Mouse (Mus musculus) midbrain, embryonic 14.5 days (tissue): ENCODE data around the gene Cog4. TPM values are rescaled to one million over a fixed set of nuclear protein-coding genes. Genes with fewer than 3 reads are reported as not detected.
A peak's percentile ranks its signal among the peaks of the same experiment; 100 is the strongest.
"Not testable (repeated sequence)": the region's sequence is repeated elsewhere in the genome, so short reads cannot be mapped to it uniquely, and the experiment has no call there.

ENCODE experiments used
- ATAC-seq: fragments of 200-750 bp; cut with Nextera tagmentation; 2 replicates; pipeline ENCODE4 v1.8.0; 2017; ENCODE audit warnings: moderate number of reproducible peaks, moderate library complexity; ENCODE audit not compliant: low FRiP score, low TSS enrichment
- DNase-seq: peaks from one replicate; pipeline ENCODE4 v3.0.0-alpha.2; 2015
- H3K27ac ChIP-seq: fragments of 300-500 bp; sonication (generic); replicated peaks from 2 replicates; pipeline ENCODE4 v1.5.1; 2014; ENCODE audit warnings: mild to moderate bottlenecking, low read depth, low read length, moderate library complexity
- H3K27me3 ChIP-seq: fragments of 300-500 bp; sonication (generic); 2 replicates; pipeline ENCODE4 v1.6.1; 2014; ENCODE audit warnings: low read length, control low read depth, mixed read lengths; ENCODE audit not compliant: control insufficient read depth, insufficient read depth
- H3K36me3 ChIP-seq: fragments of 300-500 bp; sonication (generic); 2 replicates; pipeline ENCODE4 v1.6.1; 2014; ENCODE audit warnings: low read length, control low read depth; ENCODE audit not compliant: control insufficient read depth, insufficient read depth
- H3K4me1 ChIP-seq: fragments of 300-500 bp; sonication (generic); 2 replicates; pipeline ENCODE4 v1.6.1; 2014; ENCODE audit warnings: mild to moderate bottlenecking, antibody characterized with exemption, low read length, control low read depth; ENCODE audit not compliant: control insufficient read depth, insufficient read depth
- H3K4me2 ChIP-seq: fragments of 300-500 bp; sonication (generic); 2 replicates; pipeline ENCODE4 v1.6.1; 2014; ENCODE audit warnings: mild to moderate bottlenecking, low read length, moderate library complexity
- H3K4me3 ChIP-seq: fragments of 300-500 bp; sonication (generic); replicated peaks from 2 replicates; pipeline ENCODE4 v1.5.1; 2014; ENCODE audit warnings: low read depth, low read length
- H3K9ac ChIP-seq: fragments of 300-500 bp; sonication (generic); replicated peaks from 2 replicates; pipeline ENCODE4 v1.6.1; 2014; ENCODE audit warnings: mild to moderate bottlenecking, low read length, moderate library complexity
- H3K9me3 ChIP-seq: fragments of 300-500 bp; sonication (generic); 2 replicates; pipeline ENCODE4 v1.6.1; 2016; ENCODE audit warnings: low read length, control low read depth, mixed read lengths; ENCODE audit not compliant: control insufficient read depth
- WGBS: fragments of 180-500 bp; shearing (Covaris S2); extraction: QIAGEN DNeasy Blood & Tissue Kit; methylation state at CpG from one replicate; pipeline ENCODE4 v1.1.7; 2014; 5-methylcytosine and 5-hydroxymethylcytosine counted together
- polyA plus RNA-seq: library from polyadenylated mRNA; unstranded; fragments of >200 nt; fragmentation: Nextera tagmentation; extraction: Ambion mirVana; gene quantifications from 2 replicates; pipeline ENCODE4 v1.2.1, GENCODE M21; 2014

Cog4 gene
- polyA plus RNA-seq, 1 experiment from 2014 or later: 70.0 TPM

DNA sequence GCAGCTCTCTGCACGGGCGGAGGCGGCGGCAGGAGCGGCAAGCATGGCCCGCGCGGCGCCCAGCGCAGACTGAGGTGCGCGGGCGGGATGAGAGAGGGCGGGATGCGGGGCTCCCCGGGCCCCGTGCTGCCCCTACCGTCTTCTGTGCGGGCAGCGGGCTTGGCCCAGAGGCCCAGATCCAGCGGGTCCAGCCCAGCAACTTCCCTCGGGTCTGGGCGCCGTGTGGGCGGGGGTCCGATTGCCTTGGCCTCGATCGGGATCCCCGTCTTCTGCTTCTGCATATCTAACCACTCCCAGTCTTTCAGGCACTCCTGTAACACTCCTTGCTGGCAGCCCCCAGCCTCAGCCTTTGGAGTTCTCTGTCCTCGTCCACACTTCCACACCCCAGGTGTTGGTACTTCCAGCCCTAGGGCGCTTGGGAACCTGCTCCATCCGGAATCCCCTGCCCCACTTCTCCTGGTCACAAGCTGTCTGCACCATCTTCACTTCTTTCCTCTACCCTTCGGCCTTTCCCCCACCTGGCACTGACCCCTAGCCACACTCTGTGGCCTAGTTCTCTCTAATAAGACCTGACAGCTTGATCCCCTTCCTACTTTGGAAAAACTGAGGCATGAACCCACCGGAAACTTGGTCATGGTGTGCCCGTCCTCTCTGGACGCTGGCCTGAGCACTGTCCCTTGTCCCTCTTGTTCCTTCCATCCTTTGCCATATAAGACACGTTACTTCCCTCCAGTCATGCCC lies 73.8 kb downstream of the Cog4 start:
- ATAC-seq (peak; percentile 80; the same call in 1 of the 2 replicates), DNase-seq (no peak)
- Histone ChIP-seq H3K4me3 (peak overlapping the region; percentile 81), H3K4me2 (peak overlapping the region; percentile 85), H3K9me3 (no peaks in the 10 kb centered on the region), H3K36me3 (no peaks in the 10 kb centered on the region), H3K9ac (peak overlapping the region; percentile 90), H3K27ac (peak overlapping the region; percentile 83), H3K4me1 (peaks cover 16% of the 10 kb centered on the region), H3K27me3 (no peaks in the 10 kb centered on the region)
- 2% methylated on average over 32 of the region's 37 CpGs for WGBS

DNA sequence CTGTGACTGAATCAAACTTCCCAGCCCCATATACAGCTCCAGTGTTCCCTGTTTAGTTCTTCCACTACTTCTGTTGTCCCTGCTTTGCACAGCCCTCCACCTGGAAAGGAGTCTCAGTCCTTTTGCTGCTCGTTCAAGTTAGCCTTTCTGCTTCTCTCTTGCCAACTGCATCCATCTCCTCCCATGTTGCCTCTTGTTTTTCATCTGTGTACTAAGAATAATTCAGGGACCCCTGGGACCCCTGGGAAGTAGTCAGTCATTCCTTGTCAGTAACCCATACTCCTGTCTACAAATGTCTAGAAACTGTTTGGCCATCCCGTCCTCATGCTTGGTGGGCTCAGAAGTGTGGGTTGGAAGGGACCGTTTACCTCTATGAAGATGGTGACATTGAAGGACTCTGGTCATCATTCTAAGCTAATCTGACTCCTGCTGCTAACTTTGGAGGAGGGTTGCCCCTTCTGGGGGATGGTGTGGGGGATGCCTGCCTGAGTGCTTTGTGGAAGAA lies 74.4 kb downstream of the Cog4 start:
- ATAC-seq (no peak), DNase-seq (no peak)
- H3K27ac ChIP-seq: no peak overlapping the region
- peak overlapping the region; percentile 85 for H3K4me2 ChIP-seq
- peaks cover 16% of the 10 kb centered on the region for H3K4me1 ChIP-seq
- 28% methylated on average over 3 of the region's 3 CpGs for WGBS
- H3K27me3 ChIP-seq: no peaks in the 10 kb centered on the region
- no peaks in the 10 kb centered on the region for H3K36me3 ChIP-seq
- no peaks in the 10 kb centered on the region for H3K9me3 ChIP-seq
- peak overlapping the region; percentile 81 for H3K4me3 ChIP-seq
- peak overlapping the region; percentile 90 for H3K9ac ChIP-seq

- peaks cover 16% of the 10 kb centered on the region for H3K4me1 ChIP-seq
- H3K36me3 ChIP-seq: no peaks in the 10 kb centered on the region
- H3K9me3 ChIP-seq: no peaks in the 10 kb centered on the region
- peak overlapping the region; percentile 85 for H3K4me2 ChIP-seq
- H3K9ac ChIP-seq: no peak overlapping the region
- WGBS: 42% methylated on average over 7 of the region's 7 CpGs
- H3K4me3 ChIP-seq: no peak overlapping the region; the same call in 1 of the 2 replicates
- no peak for DNase-seq
- H3K27ac ChIP-seq: no peak overlapping the region
- no peak for ATAC-seq
- no peaks in the 10 kb centered on the region for H3K27me3 ChIP-seq
Measured at GRCm38 (mm10) chr8:110921492-110922230, 75.3 kb downstream of the Cog4 start.

- ATAC-seq: no peak
- Histone ChIP-seq H3K4me1 (peaks cover 9% of the 10 kb centered on the region), H3K9me3 (no peaks in the 10 kb centered on the region), H3K27me3 (no peaks in the 10 kb centered on the region), H3K9ac (no peak overlapping the region), H3K4me2 (no peak overlapping the region), H3K27ac (no peak overlapping the region), H3K36me3 (no peaks in the 10 kb centered on the region), H3K4me3 (no peak overlapping the region)
- no peak for DNase-seq
- WGBS: 83% methylated on average over 8 of the region's 8 CpGs
Measured at GRCm38 (mm10) chr8:110925691-110926140, 79.3 kb downstream of the Cog4 start.

DNA sequence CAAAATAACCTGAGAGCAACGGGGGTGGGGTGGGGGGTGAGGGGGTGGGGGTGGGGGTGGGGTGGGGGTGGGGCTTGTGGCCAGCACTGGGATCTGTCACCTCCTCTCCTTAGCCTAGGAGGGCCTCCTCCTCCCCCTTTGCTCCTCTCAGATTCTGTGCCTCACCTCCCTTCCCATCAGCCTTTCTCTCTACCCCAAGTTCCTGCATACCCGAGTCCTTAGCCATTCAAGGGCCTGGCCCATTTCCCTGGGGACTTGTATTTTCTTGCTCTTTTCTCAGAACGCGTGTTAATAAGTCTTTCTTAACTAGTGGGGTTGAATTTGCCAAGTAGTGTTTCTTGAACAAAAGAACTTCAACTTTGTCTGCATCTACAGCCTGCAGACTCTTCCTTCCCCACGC lies 80.3 kb downstream of the Cog4 start:
- H3K4me1 ChIP-seq: no peaks in the 10 kb centered on the region; the same call in 1 of the 2 replicates
- no peak overlapping the region for H3K4me3 ChIP-seq
- H3K9ac ChIP-seq: no peak overlapping the region
- no peaks in the 10 kb centered on the region for H3K27me3 ChIP-seq
- no peak overlapping the region for H3K27ac ChIP-seq
- H3K36me3 ChIP-seq: no peaks in the 10 kb centered on the region
- DNase-seq (no peak), ATAC-seq (no peak)
- H3K4me2 ChIP-seq: no peak overlapping the region
- H3K9me3 ChIP-seq: no peaks in the 10 kb centered on the region
- WGBS: 74% methylated on average over 4 of the region's 5 CpGs

- Histone ChIP-seq H3K4me3 (no peak overlapping the region), H3K27ac (no peak overlapping the region), H3K9ac (no peak overlapping the region), H3K4me1 (no peaks in the 10 kb centered on the region), H3K9me3 (no peaks in the 10 kb centered on the region), H3K27me3 (no peaks in the 10 kb centered on the region), H3K4me2 (no peak overlapping the region), H3K36me3 (no peaks in the 10 kb centered on the region)
- WGBS: 81% methylated on average over 7 of the region's 7 CpGs
- ATAC-seq: no peak
- DNase-seq: no peak
Measured at GRCm38 (mm10) chr8:110928435-110928834, 82.0 kb downstream of the Cog4 start.

DNA sequence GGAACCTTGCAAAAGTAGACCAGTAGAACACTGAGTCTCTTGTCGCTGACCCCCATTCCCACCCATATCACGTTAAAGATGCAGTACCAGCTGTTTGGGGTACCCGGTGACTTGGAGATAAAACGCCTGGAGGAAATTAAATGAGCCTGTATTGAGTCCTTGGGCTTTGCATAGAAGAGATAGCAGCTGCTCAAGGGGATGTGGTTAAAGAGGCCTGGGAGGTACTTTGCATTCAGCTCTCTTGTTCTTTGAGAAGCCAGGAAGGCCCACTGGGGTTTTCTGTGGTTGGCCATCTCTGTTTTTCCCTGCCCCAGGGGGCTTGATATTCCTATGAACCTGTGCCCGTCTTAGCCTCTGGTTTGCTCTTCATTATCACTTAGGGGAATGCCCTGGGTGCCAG lies 82.7 kb downstream of the Cog4 start:
- Histone ChIP-seq H3K27ac (no peak overlapping the region), H3K4me2 (no peak overlapping the region), H3K9me3 (no peaks in the 10 kb centered on the region), H3K27me3 (no peaks in the 10 kb centered on the region), H3K4me3 (no peak overlapping the region), H3K9ac (no peak overlapping the region), H3K4me1 (no peaks in the 10 kb centered on the region), H3K36me3 (no peaks in the 10 kb centered on the region)
- WGBS: 63% methylated on average over 5 of the region's 5 CpGs
- ATAC-seq (no peak), DNase-seq (no peak)

- WGBS: 96% methylated on average over 8 of the region's 8 CpGs
- H3K27me3 ChIP-seq, H3K9me3 ChIP-seq, H3K4me3 ChIP-seq, H3K4me2 ChIP-seq, ATAC-seq, H3K9ac ChIP-seq, H3K27ac ChIP-seq, DNase-seq, H3K4me1 ChIP-seq, H3K36me3 ChIP-seq: not testable (repeated sequence)
Measured at GRCm38 (mm10) chr8:110929672-110930071, 83.3 kb downstream of the Cog4 start.
